Mouse (Mus musculus): ENCODE results near the gene Cfap58.

DNA sequence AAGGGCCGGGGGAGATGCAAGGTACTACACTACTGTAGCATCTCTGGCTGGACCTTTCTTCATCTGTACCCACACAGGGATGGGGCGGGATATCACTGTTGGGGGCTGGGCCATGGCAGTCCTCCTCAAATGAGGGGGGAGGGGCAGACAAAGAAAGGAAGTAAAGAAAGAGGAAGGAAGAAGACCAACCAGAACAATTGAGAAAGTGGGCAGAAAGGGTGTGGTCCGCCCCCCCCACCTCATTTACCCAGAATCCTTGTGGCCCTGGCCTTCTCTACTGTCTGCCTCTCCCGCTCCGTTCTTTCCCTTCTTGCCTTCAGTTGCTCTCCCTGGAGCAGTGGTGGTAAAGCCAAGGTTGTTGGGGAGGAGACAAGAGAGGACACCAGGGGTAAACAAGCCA, 31.9 kb upstream of the Cfap58 start:
- TF ChIP-seq POLR2A (IDR thresholded peaks at IDR 0.05; ENCODE audit: low read depth, low read length): no peak
- TF ChIP-seq CTCF (conservative IDR thresholded peaks at IDR 0.05; ENCODE audit: insufficient read depth, insufficient read length, low read depth, low read length): no peak
